Mouse (Mus musculus) adrenal gland, adult 2 months (tissue): ENCODE measurements around the gene Drg1. TPM values are rescaled to one million over a fixed set of nuclear protein-coding genes. Genes with fewer than 3 reads are reported as not detected.
A peak's percentile ranks its signal among the peaks of the same experiment; 100 is the strongest.
"Not testable (repeated sequence)": the region's sequence is repeated elsewhere in the genome, so short reads cannot be mapped to it uniquely, and the experiment has no call there.

Experiments
- DNase-seq: peaks from one replicate; pipeline ENCODE4 v3.0.0; 2021
- polyA plus RNA-seq: library from polyadenylated mRNA; depleted of rRNA; stranded (reverse); fragments of >200 nt; gene quantifications from 2 replicates; pipeline ENCODE4 v1.2.3, GENCODE M21; 2012
- total RNA-seq, 2 experiments: library from RNA; stranded (reverse); gene quantifications; 2 replicates each; pipeline ENCODE4 v1.2.3; 2021

Drg1 gene
- total and polyA plus RNA-seq, 3 experiments: 7.2 to 104 (median 86.3) TPM

DNA sequence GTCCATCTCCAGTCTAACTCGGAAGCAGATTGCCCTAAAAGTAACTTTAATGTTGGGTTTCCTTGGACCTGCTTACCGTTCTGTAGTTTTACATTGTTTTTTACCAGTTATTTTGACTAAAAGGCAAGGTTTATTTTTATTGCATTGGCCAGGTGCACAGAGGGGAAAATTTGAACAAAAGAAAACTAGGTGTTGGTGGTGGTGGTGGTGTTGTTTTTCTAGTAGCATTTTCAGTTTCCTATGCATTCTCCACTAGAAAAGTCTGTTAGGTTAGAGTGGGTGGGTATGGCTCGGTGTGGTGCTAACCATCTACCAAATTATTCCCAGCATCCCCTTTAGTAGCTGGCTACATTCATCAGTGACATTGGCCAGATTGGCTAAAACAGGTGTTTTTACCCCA lies 59.4 kb downstream of the Drg1 start:
- no peak for DNase-seq

DNA sequence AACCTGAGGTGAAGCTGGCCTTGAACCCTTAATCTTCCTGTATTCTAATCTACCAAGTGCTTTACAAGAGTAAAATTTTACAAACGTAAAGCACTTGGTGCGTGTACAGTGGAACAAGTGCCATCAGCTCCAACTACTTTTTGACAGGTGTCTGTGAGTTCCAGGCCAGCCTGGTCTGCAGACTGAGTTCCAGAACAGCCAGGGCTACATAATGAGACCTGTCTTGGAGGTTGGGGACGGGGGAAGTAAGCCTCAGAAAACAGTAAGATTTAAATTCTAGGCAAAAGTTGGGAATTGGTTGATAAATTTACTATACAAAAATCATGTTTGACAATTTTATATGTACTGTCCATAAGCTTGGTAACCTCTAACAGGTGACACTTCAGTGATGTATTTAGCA lies 61.0 kb downstream of the Drg1 start:
- DNase-seq: no peak

DNA sequence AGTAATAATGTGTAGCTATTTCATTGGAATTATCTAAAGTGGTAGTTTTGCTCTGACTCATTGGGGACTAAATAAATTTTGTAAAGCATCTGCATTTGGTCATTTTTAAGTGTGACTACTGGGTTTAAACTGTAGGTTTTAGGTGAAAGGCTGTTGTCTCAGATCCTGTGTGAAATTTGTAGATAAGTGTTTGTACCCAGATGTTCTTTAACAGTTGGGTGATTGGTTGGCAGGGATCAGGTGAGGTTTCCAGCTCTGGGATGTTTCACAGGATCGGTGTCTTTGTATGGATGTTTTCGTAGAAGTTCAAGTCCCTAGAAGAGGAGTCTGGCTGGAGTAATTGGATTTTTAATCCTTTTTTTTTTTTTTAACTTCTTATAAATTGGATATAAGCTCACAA lies 62.4 kb downstream of the Drg1 start:
- DNase-seq: no peak

DNA sequence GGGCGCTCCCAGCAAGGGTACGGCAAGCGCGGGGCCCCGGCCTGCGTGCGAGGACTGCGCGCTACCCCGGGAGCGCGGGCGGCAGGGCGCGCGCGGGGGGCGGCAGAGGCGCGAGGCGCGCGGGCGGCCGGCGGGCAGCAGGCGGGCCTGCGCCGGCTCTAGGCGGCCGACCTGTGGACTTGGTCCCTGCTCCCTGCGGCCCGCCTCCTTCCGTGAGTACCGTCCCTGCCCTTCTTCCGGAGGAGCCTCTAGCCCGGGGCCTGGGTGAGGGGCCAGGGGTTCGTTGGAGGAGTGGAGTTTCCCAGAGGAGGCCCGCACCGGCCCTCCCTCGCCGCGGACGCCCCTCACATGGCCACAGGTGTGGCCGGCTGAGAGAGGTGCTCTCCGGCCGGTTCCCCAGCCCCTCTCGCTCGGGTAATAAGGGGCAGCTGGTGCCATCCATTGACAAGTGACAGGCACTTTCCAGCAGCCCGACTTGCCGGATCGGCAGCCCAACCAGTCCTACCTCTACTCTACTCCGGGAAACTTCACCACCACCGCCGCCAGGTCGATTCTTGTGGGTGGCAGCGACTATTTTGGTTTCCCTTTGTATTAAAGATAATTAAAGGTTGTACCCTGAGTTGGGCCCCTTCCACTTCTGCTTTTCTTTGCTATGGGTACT lies 63.3 kb downstream of the Drg1 start:
- peak; percentile 76 for DNase-seq

DNA sequence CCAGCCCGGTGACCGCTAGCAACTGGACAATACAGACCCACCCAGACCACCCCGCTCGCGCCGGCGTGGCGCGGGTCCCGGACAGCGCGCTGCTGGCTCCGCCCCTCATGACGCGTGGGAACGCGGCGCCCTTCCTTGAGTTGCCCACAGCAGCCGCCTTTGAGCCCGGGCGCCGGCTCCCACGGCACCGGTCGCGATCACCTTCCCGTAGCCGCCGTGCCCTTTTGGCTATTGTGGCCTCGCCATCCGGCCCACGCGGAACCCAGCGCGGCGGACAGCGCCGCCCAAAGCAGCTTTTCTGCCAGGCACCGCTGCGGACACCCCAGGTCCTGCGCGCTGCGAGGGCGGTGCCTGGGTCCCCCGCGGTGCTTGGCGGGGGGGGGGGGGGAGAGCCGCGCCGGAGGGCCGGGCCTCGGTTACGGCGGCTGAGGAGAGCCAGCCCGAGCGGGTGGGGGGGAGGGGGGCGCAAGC lies 63.9 kb downstream of the Drg1 start, which contains the start of gene Eif4enif1:
Gene Eif4enif1 (plus strand): TSS at position 162 of the 471 bp plus-strand sequence.
- peak; percentile 93 for DNase-seq

DNA sequence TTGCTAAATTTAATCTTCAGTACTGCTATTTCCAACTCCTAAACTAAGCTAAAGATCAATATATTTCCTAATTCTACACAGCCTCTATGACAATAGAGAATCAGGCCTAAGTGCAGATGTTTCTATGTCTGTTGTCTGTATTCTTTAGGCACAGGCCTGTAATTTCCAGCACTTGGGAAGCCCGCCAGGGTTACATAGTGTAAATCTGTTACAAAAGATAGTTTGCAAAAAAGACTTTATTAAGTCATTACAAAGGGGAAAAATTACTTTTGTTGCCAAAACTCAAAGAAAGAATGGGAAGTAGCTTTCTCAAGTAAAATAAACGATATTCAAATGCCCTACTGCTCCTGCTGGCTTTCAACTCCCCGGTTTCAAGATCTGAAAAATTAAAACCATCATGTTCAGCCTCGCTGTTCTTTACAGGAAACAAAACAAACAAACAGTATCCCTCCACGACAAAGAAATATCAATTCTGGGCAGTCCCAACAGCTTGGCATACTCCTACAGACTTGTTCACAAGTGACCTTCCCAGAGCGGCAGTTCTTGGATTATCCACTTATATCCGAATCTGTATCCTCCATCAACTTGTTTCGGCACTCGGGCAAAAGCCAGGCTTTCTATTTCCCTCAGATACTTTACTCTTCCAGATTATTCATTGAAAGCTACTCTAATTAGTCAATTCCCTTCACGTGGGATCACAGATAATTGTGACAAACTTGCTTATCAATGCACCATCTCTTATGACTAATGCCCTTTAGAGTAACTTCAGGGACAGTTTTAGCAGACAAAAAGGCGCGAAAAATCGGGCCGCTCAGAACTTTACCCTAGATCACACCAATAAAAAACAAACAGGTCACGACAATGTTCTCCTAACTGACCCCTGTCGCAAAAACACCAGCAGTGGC lies 64.6 kb downstream of the Drg1 start:
- no peak for DNase-seq

DNA sequence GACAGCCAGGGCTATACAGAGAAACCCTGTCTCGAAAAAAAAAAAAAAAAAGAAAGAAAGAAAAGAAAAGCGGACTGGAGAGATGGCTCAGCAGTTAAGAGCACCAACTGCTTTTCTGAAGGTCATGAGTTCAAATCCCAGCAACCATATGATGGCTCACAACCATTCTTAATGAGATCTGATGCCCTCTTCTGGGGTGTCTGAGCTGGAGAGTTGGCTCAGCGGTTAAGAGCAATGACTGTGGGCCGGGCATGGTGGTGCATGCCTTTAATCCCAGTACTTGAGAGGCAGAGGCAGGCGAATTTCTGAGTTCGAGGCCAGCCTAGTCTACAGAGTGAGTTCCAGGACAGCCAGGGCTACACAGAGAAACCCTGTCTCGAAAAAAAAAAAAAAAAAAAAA lies 65.6 kb downstream of the Drg1 start:
- DNase-seq: not testable (repeated sequence)

DNA sequence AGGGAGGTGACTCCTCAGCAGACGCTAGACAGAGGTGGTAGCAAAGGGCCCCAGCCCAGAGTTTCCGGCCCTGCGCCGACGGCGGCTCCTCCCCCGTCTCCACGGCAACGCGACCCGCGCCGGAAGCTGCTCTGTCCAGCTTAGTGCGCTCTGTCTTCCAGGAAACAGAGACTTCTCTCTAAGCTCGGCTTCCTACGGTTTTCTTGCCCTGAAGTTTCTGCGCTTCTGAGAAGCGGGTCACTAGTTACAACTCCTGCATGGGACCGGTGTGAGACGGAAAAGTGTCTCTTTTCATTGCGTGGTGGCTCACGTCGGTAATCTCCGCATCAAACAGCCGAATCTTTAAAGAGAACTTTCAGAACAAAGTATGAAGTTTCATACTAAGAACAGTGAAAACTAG lies 72.9 kb downstream of the Drg1 start, which contains the start of gene Sfi1:
Gene Sfi1 (minus strand): TSS at position 101 of the 400 bp plus-strand sequence.
- no peak for DNase-seq

DNA sequence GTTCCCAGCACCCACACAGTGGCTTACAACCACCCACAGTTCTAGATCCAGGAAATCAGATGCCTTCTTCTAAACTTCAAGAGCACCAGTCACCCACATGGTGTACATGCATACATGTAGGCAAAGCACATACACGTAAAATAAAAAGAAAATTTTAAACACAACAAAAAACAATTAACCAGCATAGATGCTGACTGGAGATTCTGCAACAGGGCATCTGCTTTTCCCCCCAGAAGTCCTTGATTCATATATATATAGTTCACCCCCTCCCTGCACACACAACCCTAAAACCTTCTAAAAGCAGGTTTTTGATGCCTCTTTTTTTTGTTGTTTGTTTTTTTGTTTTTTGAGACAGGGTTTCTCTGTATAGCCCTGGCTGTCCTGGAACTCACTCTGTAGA lies 83.5 kb downstream of the Drg1 start:
- DNase-seq: not testable (repeated sequence)

DNA sequence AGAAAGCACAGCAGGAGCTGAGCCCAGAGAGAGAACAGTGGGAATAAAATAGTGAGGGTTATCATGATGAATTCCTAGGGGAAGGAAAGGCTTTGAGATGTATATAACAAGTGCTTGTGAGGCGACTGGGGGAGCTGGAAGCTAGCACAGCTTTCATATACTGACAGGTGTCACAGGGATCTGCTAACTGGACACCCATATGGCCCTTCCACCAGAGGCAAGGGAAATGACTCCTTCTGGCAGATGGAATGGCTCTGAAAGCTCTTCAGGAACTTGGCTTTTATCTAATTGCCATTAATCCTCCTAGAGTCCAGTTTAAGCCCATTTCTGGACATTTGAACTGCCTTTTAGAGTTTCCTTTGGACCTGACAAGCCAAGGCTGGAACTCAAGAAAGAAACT lies 84.2 kb downstream of the Drg1 start:
- not testable (repeated sequence) for DNase-seq

DNA sequence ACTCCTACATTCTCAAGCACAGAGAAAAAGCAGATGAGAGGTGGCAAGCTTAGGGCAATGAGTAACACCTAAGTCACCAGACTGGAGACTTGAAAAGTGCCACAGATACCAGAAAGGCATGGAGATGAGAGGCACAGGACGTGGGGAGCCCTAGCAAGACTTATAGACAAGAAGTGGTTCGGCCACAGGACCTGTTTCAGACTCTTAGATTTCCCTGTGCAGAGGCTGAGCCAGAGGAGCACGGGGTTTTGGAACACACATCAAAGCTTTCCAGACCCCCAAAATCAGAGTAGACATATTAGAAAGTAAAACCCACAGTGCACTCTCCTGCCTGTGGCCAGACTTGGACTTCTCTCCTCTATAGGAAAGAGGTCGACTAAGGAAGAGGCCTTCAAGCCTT lies 85.0 kb downstream of the Drg1 start:
- peak; percentile 59 for DNase-seq

DNA sequence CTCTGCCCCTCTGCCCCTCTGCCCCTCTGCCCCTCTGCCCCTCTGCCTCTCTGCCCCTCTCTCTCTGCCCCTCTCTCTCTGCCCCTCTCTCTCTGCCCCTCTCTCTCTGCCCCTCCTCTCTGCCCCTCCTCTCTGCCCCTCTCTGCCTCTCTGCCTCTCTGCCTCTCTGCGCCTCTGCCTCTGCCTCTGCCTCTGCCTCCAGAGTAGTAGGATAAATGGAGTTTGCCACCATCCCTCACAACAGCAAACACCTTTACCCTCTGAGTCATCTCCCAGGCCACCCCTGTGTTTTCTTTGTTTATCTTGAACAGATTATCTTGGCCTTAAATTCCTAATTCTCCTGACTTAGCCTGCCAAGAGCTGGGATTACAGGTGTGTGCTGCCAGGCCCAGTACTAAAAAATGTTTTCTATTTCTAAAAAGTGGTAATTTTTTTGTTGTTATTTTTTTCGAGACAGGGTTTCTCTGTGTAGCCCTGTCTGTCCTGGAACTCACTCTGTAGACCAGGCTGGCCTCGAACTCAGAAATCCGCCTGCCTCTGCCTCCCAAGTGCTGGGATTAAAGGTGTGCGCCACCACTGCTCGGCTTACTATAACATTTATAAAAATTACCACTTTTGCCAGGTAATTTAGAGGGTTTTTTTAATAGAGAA lies 85.6 kb downstream of the Drg1 start:
- DNase-seq: not testable (repeated sequence)

DNA sequence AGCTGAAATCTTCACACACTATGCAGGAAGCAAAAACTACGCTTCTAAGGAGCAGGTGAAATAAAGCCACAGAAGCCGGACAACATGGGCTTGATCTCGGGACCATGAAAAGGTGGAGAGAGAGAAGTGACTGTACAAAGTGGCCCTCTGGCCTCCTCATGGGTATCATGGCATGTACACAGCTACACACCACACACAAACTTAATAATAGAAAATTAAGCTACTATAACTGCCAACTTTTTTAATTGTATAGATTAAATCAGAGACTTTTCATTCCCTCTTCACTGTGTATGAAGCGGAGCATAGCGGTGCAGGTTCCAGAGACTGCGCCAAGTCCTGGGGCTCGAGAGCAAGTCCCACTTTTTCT lies 86.5 kb downstream of the Drg1 start:
- DNase-seq: peak; percentile 28

DNA sequence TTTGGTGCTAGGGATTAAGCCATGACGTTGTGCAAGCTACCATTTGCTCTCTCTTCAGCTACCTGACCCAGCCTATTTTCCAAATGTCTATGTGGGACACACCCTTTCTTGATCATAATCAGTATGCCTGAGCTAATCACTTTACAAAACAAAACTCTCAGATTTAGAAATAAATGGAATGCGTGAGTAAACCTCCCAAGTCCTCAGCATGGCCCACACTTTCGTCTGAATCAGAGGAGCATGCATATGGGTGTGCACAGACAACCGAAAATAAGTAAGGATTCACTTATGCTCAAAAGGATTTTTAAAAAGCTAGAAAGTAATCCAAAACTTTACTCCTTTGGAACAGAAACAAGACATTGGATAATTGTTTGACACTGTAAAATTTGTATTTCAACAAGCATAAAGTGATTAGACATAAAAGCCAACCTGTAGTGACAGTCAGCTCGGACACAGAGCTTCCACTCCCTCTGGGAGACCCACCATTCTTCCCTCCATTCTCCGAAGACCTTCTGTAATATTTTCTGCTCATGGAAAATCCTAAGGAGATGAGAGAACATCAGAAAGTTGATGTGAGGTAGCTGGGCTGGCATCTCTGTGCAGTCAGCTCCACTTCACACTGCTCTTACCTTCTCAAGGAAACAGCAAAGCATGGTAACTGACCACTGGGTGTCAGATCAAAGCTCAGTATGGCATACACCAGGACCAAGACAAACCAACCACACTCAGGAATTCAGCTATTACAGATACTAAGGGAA lies 87.1 kb downstream of the Drg1 start:
- DNase-seq: peak; percentile 12

DNA sequence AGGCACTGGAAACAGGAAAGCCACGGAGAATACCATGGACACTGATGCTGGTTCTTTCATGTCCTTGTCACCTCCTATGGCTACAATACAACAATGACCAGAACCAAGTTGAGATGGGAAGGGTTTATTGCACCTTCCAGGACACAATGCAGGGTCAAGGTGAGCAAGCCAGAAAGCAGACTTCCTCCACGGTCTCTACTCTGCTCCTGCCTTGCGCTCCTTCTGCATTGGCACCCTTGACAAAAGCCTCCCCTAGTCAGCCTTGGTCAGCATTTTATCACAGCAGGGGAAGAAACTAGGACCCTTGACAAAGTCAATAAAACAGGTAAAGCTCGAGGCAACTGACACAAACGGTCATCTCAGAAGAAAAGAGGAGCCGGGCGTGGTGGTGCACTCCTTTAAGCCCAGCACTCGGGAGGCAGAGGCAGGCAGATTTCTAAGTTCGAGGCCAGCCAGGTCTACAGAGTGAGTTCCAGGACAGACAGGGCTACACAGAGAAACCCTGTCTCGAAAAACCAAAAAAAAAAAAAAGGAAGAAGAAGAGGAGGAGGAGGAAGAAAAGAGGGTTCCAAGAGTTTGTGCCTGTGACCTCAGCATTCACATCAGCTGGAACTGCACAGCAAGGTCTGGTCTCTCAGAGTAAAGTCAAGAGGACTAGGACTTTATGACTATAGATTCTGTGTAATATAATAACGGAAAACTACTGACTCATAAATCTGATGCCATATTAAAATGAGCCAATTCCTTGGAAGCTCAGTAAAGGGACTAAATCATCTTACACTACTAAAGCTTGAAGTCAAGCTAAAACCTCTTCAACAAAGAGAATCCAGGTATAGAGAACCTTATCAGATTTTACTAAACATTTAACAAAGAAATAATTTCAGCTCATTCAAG lies 92.5 kb downstream of the Drg1 start:
- DNase-seq: peak; percentile 65

DNA sequence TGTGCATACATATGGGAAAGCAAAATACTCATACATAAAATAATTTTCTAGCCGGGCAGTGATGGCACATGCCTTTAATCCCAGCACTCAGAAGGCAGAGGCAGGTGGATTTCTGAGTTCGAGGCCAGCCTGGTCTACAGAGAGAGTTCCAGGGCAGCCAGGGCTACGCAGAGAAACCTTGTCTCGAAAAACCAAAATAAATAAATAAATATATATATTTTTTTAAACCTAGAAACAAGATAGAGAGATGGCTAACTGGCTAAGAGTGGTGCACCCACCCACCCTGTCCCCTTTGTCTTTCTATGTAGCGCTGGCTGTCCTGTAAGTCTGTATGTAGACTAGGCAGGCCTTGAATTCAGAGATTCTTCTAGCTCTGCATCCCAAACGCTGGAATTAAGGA lies 93.7 kb downstream of the Drg1 start:
- not testable (repeated sequence) for DNase-seq

DNA sequence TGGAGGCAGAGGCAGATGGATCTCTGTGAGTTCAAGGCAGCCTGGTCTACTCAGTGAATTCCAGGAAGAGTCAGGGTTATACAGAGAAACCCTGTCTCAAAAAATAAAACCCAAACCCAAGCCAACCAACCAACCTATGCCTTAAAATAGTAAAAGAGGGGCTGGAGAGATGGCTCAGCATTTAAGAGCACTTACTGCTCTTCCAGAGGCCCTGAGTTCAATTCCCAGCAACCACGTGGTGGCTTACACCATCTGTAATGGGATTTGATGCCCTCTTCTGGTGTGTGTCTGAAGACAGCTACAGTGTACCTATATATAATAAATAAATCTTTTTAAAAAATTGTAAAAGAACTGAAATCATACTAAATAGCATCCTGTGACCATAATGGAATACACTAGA lies 94.3 kb downstream of the Drg1 start:
- DNase-seq: peak; percentile 48

DNA sequence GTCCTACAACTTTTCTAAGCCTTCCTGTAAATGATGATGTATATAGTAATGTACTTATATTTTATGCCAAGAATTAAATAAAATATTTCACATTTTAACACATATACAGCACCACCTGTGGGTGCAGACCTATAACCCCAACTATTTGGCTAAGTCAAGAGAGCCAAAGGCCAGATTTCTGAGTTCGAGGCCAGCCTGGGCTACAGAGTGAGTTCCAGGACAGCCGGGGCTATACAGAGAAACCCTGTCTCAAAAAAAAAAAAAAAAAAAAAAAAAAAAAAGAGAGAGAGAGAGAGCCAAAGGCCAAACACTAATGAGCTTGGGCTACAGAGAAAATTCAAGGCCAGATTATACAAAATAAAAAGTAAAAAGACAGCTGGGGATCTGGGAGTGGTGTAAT lies 97.2 kb downstream of the Drg1 start:
- not testable (repeated sequence) for DNase-seq

DNA sequence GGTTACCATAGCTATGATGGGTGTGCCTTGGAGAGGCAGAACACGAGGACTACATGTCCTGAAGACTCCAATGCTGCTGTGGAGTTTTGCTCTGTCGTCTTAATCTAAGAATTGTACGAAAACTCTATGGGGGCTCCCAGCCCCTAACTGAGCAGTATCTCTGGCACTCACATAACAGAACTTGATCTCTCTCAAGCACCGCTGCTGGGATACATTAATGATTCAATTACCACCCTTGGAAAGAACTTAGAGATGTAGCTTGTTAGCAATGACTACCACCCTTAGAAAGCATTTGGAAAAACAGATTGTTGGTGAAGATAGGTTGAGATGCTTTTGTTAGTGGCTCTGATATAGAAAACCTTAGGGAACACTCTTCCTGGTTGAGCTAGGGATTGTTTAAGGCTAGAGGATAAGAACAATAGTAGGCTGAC lies 98.6 kb downstream of the Drg1 start:
- peak; percentile 45 for DNase-seq

DNA sequence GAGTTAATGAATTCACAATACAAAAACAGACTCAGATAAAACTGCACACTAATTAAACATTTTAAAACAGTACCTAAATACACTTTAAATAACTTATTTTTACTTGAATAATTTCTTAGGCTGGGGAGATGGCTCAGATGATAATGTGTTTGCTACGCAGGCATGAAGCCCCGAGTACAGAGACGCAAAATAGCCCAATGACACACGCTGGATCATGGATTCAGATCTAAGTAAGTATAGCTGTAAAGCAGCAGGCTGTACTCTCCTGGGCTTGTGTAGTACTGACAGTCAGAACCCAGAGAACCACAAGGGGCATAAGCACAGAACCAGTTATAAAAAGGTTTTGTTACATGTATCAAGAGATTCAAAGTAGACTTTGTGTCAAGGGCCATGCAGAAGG lies 99.1 kb downstream of the Drg1 start:
- DNase-seq: not testable (repeated sequence)

DNA sequence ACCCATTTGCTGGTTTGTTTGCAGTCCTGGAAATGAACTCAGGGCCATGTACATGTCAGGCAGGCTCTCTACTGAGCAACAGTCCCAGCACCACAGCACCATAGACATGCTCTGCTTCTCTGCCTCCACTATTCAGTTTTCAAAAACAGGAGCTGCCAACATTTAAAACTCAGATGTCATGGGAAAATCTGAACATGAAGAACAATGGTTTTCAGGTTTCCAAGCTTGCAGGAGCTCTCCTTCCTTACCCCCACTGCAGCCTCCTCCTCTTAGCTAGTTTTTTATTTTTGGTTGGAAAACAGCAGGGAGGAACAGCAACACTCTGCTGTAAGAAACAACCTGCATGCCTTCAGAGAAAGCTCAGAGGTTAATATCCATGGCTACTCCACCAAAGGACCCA lies 99.9 kb downstream of the Drg1 start:
- not testable (repeated sequence) for DNase-seq
